Mouse (Mus musculus) heart, adult 11 months (tissue): ENCODE measurements around the gene Plac9b.
"Not testable (repeated sequence)": the region's sequence is repeated elsewhere in the genome, so short reads cannot be mapped to it uniquely, and the experiment has no call there.

Experiments
- DNase-seq: peaks from one replicate; pipeline ENCODE4 v3.0.0; 2022

The Plac9b gene

GRCm38 (mm10) chr14:26182380-26182779, at the start of gene Plac9b:
Gene Plac9b, minus strand, starts transcription at chr14:26182480.
- not testable (repeated sequence) for DNase-seq

DNA sequence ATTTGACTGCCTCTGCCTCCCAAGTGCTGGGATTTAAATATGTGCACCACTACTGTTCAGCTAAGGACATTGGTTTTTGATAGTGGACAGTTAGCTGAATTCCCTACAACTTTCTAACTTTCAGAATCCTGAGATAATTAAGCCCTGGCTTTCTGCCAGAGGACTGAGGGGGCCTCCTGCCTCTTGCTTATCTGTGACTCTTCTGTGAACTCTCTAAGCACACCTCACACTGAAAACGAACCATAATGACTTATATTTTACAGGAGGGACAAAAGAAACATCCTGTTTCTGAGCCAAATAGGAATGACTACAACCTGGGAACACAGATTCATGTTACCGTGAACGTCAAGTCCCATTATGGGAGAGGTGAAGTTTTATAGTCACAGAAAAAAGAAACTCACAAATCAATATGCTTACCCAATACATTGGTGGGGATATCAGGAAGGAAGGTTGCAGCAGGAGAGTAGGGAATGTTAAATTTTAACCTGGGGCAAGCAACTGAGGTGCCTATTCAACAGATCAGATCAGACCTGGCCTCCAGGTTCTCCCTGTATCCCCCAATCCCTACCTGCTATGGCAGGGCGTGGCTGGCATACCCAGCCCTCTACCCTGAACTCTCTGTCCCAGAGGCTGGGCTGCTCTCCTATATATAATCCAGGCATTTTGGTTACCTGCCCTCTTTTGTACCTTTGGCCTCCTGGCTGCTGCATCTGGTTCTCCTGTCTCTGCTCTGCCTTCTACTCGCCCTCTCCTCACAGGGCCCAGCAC, 34.1 kb upstream of the Plac9b start:
- not testable (repeated sequence) for DNase-seq

DNA sequence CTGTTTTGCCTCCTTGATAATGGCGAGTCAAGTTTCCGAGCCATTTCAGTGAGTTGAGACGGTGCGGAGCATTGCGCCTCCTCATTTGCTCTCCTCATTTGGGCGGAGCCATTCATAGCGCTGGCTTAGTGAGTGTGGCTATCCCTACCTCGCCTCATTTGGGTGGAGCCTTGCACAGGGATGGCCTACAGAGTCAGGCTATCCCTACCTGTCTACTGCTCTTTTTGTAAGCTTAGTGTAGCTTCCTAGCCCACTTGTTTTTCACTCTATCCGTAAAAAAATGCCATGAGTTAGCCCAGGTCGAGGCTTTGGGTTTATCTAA, 24.6 kb upstream of the Plac9b start, which contains the start of gene Tmem254b:
Tmem254b (minus strand) TSS at position 116 of the 322 bp plus-strand sequence.
- DNase-seq: not testable (repeated sequence)

- DNase-seq: not testable (repeated sequence)
Observed at GRCm38 (mm10) chr14:26206197-26206925, 24.1 kb upstream of the Plac9b start.

GRCm38 (mm10) chr14:26197851-26198250, 15.6 kb upstream of the Plac9b start:
- DNase-seq: not testable (repeated sequence)

DNA sequence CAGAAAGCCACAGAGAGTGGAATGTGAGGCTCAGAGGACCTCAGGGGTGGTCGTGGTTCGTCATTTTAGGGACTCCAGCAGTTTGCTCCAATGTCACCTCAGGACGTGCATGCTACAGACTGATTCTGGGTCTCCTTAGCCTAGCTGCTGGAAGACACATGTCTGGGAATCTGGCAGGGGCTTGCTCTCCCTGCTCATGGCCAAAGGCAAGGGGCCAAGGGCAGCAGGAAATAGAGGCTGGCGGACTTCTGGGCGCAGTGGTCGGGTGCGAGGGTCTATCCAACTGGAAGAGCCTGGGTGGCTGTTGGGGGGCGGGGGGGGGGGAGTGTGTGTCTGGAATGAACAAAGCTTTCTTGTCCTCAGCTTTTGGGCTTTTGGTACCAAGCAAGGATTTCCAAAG, 6.1 kb upstream of the Plac9b start:
- DNase-seq: not testable (repeated sequence)

DNA sequence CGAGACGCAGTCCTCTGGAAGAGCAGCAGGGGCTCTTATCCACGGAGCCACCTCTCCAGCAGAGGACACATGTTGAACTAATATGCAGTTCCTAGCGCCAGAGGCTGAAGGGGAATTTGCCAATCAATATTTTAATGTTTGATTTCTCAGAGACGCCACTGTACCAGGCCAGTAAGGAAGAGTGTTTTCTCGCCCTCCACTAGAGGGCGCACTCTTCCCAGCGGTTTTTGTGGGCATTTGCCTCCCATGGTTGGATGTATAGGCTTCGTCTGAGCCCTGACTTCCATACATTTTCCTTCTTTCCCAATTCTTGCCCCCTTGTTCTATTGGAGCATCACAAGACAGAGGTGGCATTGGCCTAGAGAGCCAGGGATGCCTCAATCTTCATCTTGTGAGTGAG, 4.4 kb upstream of the Plac9b start:
- not testable (repeated sequence) for DNase-seq

GRCm38 (mm10) chr14:26181660-26182059, 620 bp downstream of the Plac9b start:
- not testable (repeated sequence) for DNase-seq

GRCm38 (mm10) chr14:26175028-26175427, 7.3 kb downstream of the Plac9b start:
- not testable (repeated sequence) for DNase-seq

GRCm38 (mm10) chr14:26173955-26174354, 8.3 kb downstream of the Plac9b start:
- DNase-seq: not testable (repeated sequence)

GRCm38 (mm10) chr14:26165266-26165665, 17.0 kb downstream of the Plac9b start:
- DNase-seq: not testable (repeated sequence)

GRCm38 (mm10) chr14:26162423-26162822, 19.9 kb downstream of the Plac9b start:
- not testable (repeated sequence) for DNase-seq

- DNase-seq: not testable (repeated sequence)
Observed at GRCm38 (mm10) chr14:26161156-26161555, 21.1 kb downstream of the Plac9b start.

DNA sequence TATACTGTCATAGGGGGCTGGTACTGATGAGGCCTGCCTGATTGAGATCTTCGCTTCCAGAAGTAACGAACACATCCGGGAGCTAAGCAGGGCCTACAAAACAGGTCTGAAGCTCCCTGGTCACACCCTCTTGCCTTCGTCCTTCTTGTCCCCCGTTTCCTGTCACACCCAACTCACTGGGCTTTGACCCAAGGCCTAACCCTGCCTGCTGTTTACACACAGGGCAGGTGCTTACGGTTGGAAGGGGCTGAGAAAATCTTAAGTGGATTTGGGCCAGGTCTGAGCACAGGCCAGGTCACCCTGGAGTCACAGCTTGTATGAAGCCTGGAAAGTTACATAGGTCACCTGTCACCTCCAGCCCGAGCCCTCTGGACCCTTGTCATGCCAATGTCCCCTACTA, 26.2 kb downstream of the Plac9b start:
- not testable (repeated sequence) for DNase-seq

DNA sequence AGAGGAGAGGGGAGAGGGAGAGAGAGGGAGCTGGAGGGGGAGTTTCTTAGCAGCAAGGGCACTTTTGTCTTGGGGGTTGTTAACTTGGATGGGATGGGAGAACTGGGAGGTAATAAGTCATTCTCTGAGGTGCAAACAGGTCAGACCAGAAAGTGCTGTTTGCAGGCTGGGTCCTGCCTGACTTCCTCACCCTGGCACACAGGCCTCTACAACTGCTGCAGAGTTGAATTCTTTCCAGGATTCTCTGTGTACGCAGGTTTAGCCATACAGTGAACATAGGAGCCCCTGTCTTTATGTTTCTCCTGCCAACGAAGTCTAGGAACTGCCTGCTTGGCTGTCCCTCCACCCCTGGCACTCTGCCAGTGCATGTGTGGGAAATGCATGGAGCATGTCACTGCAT, 35.2 kb downstream of the Plac9b start:
- DNase-seq: not testable (repeated sequence)

DNA sequence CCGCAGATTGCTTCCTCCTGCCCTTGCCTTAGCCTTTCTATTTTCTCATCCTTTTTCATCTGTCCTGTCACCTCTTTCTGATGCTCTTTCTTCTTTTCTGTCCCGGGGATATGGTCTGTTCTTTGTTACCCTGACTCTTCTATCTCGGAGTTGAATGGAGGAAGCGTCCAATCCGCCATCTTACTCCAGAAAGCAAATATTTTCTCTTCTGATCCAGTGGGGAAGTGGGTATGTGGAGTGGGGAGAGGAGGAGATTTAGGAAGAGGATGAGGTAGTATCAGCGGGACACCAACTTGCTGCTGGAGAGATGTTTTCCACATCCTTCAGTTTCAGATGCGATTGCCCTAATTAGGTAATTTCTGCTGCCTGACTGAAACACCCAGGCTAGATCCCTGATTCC, 63.2 kb downstream of the Plac9b start:
- DNase-seq: not testable (repeated sequence)

GRCm38 (mm10) chr14:26118550-26119000, 63.7 kb downstream of the Plac9b start:
- DNase-seq: not testable (repeated sequence)

DNA sequence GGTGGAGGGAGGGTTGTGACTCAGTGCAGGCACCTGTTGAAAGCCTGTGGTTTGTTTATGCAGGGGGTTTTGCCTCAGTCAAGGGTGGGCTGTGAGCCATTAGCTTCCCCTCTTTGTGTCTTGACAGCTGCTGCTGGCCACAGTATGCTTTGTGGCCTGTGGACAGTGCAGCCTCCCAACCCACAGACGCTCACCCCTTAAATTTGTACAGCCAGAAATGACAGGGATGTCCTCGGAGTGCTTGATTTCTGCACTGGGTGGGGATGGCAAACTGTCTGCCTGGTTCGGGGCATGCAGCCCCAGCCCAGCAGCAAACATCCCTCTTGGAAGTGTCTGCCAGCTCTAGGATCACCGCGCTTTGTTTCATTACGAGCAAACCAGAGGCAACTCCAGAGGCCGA, 64.1 kb downstream of the Plac9b start, which contains the start of gene Duxbl2:
Duxbl2 (plus strand) TSS at position 200 of the 400 bp plus-strand sequence.
- DNase-seq: not testable (repeated sequence)
